Mouse (Mus musculus) cerebellum, postnatal 36 days (tissue): ENCODE measurements around the gene Gif.

Experiments used
- DNase-seq, 2 experiments: peaks; one replicate each; pipeline ENCODE4 v3.0.0; 2021 to 2022; ENCODE audit warnings: mixed read lengths in 2 of 2

Gif gene

DNA sequence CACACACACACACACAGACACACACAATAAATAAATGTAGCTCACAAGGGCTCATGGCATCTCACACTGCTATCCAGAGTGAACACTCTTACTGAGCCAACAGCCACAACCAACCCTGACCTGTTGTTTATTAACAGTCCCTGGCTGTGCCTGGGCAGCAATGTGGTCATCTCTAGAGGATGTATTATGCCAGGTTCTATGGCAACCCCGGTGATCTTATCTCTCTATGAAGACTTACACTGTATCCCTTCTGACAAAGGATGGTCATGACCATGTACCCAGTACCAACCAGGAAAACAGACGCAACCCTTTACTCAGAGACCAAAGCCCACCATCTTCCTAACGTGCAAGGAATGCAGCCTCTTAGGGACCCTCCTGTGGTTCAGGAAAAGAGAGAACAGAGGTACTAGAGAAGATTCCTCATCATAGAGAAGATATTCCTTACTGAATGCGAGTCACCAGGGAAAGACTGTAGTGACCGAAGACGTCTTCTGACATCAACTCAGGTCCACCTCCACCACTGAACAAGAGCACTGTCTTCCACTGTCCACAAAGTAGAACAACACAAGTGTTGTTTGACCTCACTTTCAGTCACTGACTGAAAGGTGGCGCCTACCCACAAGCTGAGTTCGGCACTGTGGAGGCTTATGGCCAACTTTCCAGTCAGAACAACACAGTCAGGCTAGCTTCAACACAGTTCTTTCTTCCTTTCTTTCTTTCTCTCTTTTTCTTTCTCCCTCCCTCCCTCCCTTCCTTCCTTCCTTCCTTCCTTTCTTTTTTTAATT lies 53.4 kb downstream of the Gif start:
- no peak for DNase-seq

DNA sequence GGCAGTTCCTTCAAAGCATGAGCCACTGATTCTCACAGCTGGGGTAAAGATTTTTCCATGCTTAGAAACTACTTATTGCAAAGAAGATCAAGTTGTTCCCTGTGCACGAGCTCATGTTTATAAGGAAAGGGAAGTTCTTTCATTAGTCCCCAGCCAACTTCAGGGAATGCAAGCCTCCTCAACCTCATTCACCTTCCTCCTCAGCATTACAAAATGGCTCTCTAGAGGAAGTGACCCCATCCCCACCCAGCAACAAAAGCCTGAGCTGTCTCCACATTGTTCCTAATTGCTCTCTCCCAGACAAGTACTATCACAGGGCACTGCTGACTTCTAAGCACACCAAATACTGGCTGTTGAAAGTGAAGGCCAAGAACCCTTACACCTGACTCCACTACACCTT lies 57.1 kb downstream of the Gif start:
- DNase-seq: no peak

DNA sequence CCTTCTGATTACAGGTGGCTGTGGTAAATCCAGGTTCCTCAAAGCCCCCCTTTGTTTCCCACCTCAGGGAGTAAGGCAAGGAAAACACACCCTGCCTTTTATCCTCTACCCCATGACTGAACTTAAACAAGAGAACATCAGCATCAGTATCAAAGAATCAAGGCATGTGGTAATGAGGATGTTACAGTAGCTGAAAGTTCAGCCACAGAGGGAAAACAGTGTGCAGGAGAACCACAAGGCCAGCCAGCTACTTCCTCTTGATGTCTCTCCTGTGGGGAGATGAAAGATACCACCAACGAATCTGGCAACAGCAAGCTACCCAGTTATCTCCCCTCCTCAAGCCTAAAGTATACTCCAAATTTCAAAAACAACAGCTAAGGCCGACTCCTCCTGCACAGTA lies 59.9 kb downstream of the Gif start:
- no peak for DNase-seq

DNA sequence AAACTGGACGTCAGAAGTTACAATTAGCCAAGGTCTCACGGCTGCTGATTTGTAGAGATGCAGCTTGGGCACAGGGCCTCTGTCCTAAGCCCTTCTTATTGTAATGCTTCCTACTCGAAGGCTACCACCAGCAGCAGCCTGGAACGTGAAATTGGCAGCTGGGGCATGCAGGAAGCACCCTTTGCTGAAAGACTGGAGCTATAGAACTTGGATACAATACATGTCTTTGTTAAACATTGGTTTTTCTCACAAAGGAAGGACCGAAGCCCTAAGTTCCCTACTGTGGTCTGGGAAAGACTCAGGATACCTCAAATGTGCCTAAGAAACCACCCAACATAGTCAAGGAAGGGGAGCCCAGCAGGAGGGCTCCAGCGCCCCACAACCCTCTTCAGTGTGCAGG lies 60.5 kb downstream of the Gif start:
- no peak for DNase-seq

DNA sequence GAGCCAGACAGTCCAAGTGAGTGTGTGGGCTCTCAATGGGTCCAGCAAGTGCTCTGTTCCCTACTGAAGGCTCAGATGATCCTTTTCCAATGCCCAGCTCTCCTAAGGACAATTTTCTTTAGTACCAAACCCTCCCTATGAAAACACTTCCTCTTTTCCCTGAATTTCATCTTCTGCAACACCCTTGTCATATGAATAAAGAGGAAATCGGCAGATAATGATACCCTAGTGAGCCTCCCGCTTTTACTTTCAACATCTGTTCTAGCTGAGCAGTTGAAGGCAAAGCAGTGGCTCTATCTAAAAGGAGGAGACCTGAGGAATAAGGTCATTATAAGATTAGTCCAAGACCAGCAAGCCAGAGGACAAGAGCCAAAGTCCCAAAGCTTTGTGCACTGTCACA lies 61.1 kb downstream of the Gif start:
- no peak for DNase-seq

DNA sequence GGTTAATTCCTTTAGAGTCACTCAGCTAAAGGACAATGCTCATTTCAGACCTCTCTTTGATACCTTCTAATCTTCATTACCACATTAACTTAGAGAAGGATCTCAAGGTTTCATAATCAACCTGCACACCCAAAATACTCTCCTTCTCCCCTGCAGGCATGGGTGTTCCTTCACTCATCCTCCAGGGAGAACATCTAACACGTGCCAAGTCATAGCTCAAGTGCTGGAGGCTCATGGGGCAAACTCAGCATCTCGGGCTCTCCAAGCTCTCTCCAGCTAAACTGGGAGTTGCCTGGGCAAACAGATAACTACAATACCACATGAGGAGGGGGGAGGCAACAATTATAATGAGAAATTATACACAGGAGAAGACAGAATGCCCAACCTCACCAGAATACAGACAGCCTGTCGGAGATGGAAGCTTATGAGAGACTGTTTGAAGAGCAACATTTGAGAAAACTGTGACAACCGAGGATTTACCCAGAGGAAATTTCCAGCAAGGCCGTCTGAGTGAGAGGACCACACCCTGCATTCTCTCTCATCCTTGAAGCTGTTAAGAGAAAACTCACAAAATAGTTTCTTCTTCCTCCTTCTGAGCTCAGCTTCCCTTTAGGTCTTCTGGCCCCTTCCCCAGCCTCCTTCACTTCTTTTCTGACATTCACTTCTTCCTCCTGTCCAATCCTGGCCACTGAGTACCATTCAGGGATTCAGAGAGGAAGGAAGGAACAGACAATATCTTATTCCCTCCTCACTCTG lies 62.8 kb downstream of the Gif start:
- DNase-seq: no peak

DNA sequence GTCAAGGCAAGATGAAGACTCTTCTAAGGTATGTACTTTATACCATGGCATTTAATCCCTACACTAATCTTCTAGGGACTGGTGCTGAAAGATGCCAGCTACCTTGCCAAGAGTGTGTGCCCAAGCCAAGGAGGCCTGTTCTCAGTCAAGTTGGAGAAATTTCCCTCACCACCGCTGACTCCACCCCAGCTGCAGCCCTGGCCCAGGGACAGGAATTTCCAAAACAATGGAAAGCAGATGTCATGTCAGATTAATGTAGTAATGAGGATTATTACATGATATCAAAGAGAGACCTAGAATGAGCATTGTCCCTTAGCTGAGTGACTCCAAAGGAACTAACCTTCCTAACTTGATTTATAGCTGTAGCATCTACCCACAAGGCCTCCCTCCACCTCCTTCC lies 63.5 kb downstream of the Gif start:
- DNase-seq: no peak

DNA sequence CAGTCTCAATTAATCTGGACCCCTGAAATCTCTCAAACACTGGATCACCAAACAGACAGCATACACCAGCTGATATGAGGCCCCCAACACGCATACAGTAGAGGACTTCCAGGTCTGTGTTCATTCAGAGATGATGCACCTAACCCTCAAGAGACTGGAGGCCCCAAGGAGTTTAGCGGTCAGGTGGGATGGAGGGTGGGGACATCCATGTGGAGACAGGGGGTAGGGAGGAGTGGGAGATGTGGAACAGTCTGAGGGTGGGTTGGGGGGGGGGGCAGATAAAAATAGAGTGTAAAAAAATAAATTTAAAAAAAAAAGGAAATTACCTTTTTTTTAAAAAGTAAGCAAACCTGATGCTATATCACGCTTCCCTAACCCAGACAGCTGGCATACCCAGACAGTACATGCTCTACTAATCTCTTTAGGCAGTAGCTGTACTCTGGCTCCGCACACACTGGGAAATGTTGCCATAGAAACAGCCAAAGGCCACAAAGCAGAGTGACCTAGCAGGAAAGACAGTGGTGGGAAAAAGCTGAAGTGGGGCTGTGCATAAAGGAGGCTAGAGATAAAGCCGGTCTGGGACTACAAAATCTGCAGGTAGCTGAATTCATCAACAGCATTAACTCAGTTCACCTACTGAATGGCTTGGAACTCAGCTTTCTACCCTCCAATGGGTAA lies 64.5 kb downstream of the Gif start:
- no peak for DNase-seq
